Mouse (Mus musculus) liver, embryonic 11.5 days (tissue): Measurements from ENCODE around the gene Hsd11b2. TPM values are rescaled to one million over a fixed set of nuclear protein-coding genes. Genes with fewer than 3 reads are reported as not detected.

Source experiments
- ATAC-seq: fragments of 200-750 bp; cut with Nextera tagmentation; replicated peaks from 2 replicates; pipeline ENCODE4 v1.8.0; 2017; ENCODE audit warnings: moderate number of reproducible peaks, mild to moderate bottlenecking, moderate TSS enrichment, moderate library complexity; ENCODE audit not compliant: low FRiP score
- DNase-seq: peaks from one replicate; pipeline ENCODE4 v3.0.0-alpha.2; 2017; ENCODE audit warnings: low spot score
- H3K27ac ChIP-seq: fragments of 300-500 bp; sonication (generic); 2 replicates; pipeline ENCODE4 v1.5.1; 2014; ENCODE audit warnings: mild to moderate bottlenecking, low read depth, low read length, control low read depth
- H3K27me3 ChIP-seq: fragments of 300-500 bp; sonication (generic); replicated peaks from 2 replicates; pipeline ENCODE4 v1.6.1; 2014; ENCODE audit warnings: low read length, mixed read lengths; ENCODE audit not compliant: control insufficient read depth, insufficient read depth
- H3K36me3 ChIP-seq: fragments of 300-500 bp; sonication (generic); 2 replicates; pipeline ENCODE4 v1.6.1; 2014; ENCODE audit warnings: mild to moderate bottlenecking, low read length, moderate library complexity, mixed read lengths; ENCODE audit not compliant: control insufficient read depth, insufficient read depth
- H3K4me1 ChIP-seq: fragments of 300-500 bp; sonication (generic); replicated peaks from 2 replicates; pipeline ENCODE4 v1.6.1; 2014; ENCODE audit warnings: low read length, mixed read lengths; ENCODE audit not compliant: control insufficient read depth, insufficient read depth
- H3K4me2 ChIP-seq: fragments of 300-500 bp; sonication (generic); 2 replicates; pipeline ENCODE4 v1.6.1; 2014; ENCODE audit warnings: mild to moderate bottlenecking, control low read depth, moderate library complexity
- H3K4me3 ChIP-seq: fragments of 300-500 bp; sonication (generic); 2 replicates; pipeline ENCODE4 v1.5.1; 2014; ENCODE audit warnings: low read depth, low read length, control low read depth
- H3K9ac ChIP-seq: fragments of 300-500 bp; sonication (generic); 2 replicates; pipeline ENCODE4 v1.6.1; 2014; ENCODE audit warnings: low read depth, low read length, control low read depth
- H3K9me3 ChIP-seq: fragments of 300-500 bp; sonication (generic); 2 replicates; pipeline ENCODE4 v1.6.1; 2016; ENCODE audit warnings: low read length, inconsistent platforms, mixed read lengths; ENCODE audit not compliant: control insufficient read depth
- WGBS: fragments of 180-500 bp; shearing (Covaris S2); extraction: QIAGEN DNeasy Blood & Tissue Kit; methylation state at CpG from one replicate; pipeline ENCODE4 v1.1.7; 2014; 5-methylcytosine and 5-hydroxymethylcytosine counted together
- polyA plus RNA-seq: library from polyadenylated mRNA; unstranded; fragments of >200 nt; fragmentation: Nextera tagmentation; extraction: Ambion mirVana; gene quantifications from 2 replicates; pipeline ENCODE4 v1.2.1, GENCODE M21; 2014

The Hsd11b2 gene
- 13.8 and 16.4 TPM in 2 replicates for polyA plus RNA-seq

DNA sequence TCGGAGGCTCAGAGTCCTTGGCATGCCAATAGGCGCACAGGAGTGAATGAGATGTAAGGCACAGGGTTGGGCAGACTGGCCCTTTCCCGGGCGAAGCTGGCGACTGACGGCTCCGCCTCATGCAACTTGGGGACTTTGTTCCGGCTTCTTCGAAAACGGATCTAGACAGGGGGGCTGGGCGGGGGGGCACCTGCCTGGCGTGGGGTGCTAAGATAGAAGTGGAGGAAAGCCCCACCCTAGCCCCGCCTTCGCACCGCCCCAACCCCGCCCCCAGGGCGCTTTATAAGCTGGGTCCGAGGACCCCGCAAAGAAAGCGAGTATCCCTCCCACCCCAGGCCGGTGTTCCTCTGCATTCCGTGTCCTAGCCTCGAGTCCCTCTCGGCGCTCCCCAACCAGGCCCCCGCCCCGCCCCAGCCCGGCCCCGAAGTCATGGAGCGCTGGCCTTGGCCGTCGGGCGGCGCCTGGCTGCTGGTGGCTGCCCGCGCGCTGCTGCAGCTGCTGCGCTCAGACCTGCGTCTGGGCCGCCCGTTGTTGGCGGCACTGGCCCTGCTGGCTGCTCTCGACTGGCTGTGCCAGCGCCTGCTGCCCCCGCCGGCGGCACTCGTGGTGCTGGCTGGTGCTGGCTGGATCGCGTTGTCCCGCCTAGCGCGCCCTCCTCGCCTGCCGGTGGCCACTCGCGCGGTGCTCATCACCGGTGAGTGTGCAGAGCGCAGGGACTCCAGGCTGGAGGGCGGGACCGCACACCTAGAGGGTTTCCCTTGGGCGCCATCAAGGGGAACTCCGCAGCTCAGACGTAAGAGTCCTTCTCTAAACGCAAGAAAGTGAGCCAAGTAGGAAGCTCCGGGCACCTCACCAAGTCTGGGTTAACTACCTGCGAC lies at the start of gene Hsd11b2:
Hsd11b2 (plus strand) TSS at position 320 of the 878 bp plus-strand sequence.
- peak within 1 kb of the TSS; percentile 56 for H3K4me3 ChIP-seq
- peak within 1 kb of the TSS; percentile 60 for H3K9ac ChIP-seq
- peak; percentile 77 for DNase-seq
- 1% methylated on average over 67 of the region's 68 CpGs for WGBS
- peak within 1 kb of the TSS; percentile 87 for H3K4me2 ChIP-seq
- no peaks in the 10 kb centered on the region for H3K9me3 ChIP-seq
- H3K36me3 ChIP-seq, result peaks cover 4% of the 10 kb centered on the region; the same call in 1 of the 2 replicates
- H3K27ac ChIP-seq, result peak within 1 kb of the TSS; percentile 14; the same call in 1 of the 2 replicates
- H3K27me3 ChIP-seq, result peaks cover 37% of the 10 kb centered on the region
- peak; percentile 78 for ATAC-seq
- peaks cover 51% of the 10 kb centered on the region for H3K4me1 ChIP-seq

DNA sequence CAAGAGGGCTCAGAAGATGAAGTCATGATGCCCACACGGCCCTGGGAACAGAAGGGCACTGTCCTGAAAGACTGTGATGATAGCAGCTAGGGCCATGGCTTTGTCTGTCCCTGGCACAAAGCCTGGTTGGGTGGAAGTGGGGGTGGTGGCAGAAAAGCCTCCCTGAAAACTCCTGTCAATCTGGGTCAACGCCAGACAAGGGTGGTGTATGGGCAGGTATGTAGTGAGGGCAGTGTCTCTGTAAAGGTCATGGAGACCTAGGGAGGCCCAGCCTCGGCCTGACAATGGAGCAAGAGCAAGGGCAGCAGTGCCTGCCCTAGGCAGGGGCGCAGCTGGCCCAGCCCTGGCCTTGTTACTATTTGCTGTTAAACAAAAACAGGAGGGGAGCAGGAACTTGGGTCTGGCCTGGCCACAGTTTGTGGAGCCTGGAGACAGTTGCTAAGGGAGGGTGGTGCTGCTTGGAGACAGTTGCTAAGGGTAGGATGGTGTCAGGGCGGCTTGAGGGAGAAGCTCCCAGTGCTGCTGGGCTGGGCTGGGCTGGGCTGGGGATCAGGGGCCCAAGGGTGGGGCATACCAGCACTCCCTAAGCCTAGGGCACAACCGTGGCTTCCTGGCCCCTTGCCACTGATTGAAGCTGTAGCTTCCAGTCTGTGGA lies 49.4 kb upstream of the Hsd11b2 start:
- Histone ChIP-seq H3K9me3 (no peaks in the 10 kb centered on the region), H3K36me3 (no peaks in the 10 kb centered on the region), H3K27ac (no peak overlapping the region), H3K4me2 (no peak overlapping the region), H3K27me3 (peaks cover 49% of the 10 kb centered on the region), H3K4me1 (peaks cover 36% of the 10 kb centered on the region), H3K4me3 (no peak overlapping the region), H3K9ac (no peak overlapping the region)
- whole genome bisulfite sequencing, result 56% methylated on average over 6 of the region's 6 CpGs
- DNase-seq (no peak), ATAC-seq (no peak)

DNA sequence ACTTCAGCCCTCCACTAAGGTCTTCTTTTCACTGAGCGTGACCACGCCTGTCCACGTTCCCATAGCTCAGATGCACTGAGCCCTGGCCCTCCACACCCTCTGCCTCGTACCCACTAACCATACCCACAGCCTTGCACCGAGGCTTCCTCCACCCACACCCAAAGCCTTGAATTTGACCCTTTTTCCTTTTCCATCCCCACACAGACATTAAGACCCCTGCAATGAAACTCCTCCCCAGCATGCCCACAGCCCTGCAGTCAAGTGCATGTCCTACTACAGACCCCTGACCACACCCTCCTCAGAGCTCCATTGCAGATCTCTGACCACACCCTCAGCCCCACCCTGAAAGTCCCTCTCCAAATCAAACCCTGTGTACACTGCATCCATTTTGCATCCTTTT lies 48.7 kb upstream of the Hsd11b2 start:
- 80% methylated on average over 5 of the region's 5 CpGs for WGBS
- DNase-seq, result no peak
- H3K4me2 ChIP-seq, result peak overlapping the region; percentile 17; the same call in 1 of the 2 replicates
- no peak overlapping the region for H3K9ac ChIP-seq
- H3K27me3 ChIP-seq, result peaks cover 54% of the 10 kb centered on the region
- no peak overlapping the region for H3K27ac ChIP-seq
- peaks cover 41% of the 10 kb centered on the region for H3K4me1 ChIP-seq
- no peak for ATAC-seq
- no peaks in the 10 kb centered on the region for H3K36me3 ChIP-seq
- no peaks in the 10 kb centered on the region for H3K9me3 ChIP-seq
- H3K4me3 ChIP-seq, result no peak overlapping the region

DNA sequence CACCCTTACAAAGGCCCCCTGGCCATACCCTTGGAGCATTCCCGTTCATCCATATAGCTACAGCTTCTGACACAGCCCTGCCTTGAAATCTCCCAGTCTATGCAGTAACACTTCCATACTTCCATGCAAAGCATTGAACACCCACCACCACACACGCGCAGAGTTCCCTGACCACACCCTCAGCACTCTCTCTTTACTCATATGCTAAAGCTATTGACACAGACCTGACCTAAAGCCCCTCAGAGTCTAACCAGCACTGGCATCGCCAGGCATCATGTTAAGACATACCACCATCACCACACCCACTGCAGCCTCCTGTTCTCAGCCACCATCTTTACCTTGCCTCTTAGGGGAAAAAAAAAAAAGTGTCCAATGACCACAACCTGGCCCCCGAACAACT lies 48.3 kb upstream of the Hsd11b2 start:
- Histone ChIP-seq H3K4me3 (no peak overlapping the region), H3K4me1 (peaks cover 41% of the 10 kb centered on the region), H3K4me2 (no peak overlapping the region), H3K27me3 (peaks cover 58% of the 10 kb centered on the region), H3K9ac (no peak overlapping the region), H3K36me3 (no peaks in the 10 kb centered on the region), H3K9me3 (no peaks in the 10 kb centered on the region), H3K27ac (no peak overlapping the region)
- no peak for DNase-seq
- 62% methylated on average over 5 of the region's 5 CpGs for WGBS
- no peak for ATAC-seq

DNA sequence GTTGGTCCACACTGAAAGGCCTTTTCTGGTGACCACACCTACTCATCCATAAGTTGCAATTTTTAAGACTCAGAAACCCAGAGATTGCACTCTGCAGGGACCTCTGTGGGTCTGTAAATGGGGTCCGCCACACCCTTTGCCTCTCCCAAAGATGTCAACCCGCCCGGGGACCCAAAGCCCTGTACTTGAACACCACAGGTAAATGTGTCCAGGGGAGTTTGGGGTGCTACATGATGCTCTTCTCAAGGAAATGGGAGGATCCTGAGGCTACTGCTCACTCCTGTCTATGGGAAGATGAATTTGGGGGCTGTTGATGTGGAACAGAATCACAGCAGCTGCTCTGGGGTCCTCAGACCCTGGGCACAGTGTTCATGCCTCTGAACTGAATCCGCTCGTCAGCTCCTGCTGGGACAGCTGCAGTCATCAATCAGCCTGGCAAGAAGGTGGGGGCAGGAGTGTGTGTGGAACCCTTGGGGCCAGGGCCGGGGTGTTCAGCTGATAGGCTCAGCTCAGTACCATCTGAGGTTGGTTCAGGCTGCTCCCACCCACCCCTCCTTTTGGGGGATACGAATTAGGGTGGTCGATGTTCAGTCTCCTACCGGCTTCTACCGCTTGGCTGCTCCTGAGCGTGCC lies 47.8 kb upstream of the Hsd11b2 start:
- Histone ChIP-seq H3K4me2 (peak overlapping the region; percentile 56), H3K36me3 (no peaks in the 10 kb centered on the region), H3K4me3 (peak overlapping the region; percentile 32), H3K27me3 (peaks cover 56% of the 10 kb centered on the region), H3K4me1 (peaks cover 41% of the 10 kb centered on the region), H3K9me3 (no peaks in the 10 kb centered on the region), H3K9ac (0 out of 2 replicates have a peak overlapping the region, but pooled peaks have one; percentile 26), H3K27ac (no peak overlapping the region)
- DNase-seq (no peak), ATAC-seq (no peak)
- WGBS, result 21% methylated on average over 11 of the region's 11 CpGs

DNA sequence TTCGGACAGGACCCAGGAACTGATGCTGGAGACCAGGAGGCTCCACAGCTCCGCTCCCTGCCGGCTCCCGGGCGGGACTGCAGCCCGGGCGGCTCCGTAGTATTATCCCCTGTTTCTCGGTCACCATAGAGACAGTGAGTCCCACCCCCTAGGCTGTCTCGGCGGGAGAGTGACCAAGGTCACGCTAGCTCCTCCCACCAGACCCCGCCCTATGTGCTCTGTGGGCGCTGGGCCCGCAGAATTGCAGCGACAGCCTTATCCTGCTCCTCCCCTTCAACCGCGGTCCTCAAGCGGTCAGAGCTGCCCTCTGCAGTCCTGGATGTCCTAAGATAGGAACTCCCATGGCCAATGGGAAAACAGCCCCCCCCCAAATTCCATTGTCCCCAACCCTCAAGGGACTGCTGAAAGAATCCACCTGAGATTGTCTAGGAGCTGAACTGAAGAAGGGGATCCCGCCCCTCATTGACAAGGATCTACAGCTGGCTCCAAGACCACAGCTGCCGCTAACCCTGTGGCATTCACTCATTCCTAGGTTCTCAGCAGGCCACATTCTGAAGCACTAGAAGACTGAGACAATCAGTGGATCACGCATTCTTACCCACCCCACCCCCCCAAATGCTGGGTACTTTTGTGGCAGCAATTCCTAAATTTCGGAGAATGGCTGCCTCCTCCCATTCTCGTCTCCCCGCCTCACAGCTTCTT lies 47.1 kb upstream of the Hsd11b2 start, which contains the start of gene Tppp3:
Tppp3 (minus strand) TSS at position 213 of the 702 bp plus-strand sequence.
- Histone ChIP-seq H3K4me3 (peak within 1 kb of the TSS; percentile 32), H3K27ac (no peak within 1 kb of the TSS), H3K4me1 (peaks cover 41% of the 10 kb centered on the region), H3K4me2 (peak within 1 kb of the TSS; percentile 56), H3K36me3 (no peaks in the 10 kb centered on the region), H3K9ac (0 out of 2 replicates have a peak within 1 kb of the TSS, but pooled peaks have one; percentile 26), H3K27me3 (peaks cover 56% of the 10 kb centered on the region), H3K9me3 (no peaks in the 10 kb centered on the region)
- DNase-seq, result peak; percentile 87
- WGBS, result 5% methylated on average over 25 of the region's 25 CpGs
- peak; percentile 83 for ATAC-seq

DNA sequence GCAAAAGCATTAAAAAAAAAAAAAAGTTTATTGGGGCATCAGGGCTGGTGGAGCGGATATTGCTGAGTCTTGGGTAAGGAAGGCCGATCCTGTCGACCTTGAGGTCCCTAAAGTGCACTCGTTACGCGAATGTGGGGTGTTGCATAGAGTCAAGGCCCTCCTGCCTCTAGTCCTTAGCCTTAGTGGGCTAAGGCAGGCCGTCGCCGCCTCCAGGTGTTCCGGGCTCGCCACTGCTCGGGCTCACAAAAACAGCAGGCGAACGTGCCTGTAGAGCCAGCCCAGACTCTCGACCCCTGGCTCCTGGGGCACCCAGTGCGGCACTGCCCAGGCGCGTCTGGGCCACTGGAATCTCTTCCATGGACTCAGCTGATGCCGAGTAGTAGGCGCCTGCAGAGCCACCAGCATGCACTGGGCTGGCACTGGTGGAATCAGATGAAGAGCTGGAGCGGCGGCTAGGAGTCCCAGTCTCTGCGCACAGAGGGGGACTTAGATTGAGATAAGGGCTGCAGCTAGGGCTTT lies 46.1 kb upstream of the Hsd11b2 start:
- Histone ChIP-seq H3K4me2 (peak overlapping the region; percentile 11; the same call in 1 of the 2 replicates), H3K9me3 (no peaks in the 10 kb centered on the region), H3K27me3 (peaks cover 56% of the 10 kb centered on the region), H3K27ac (no peak overlapping the region), H3K4me1 (peaks cover 41% of the 10 kb centered on the region), H3K9ac (no peak overlapping the region), H3K4me3 (no peak overlapping the region), H3K36me3 (no peaks in the 10 kb centered on the region)
- DNase-seq (no peak), ATAC-seq (no peak)
- WGBS, result 16% methylated on average over 23 of the region's 23 CpGs

DNA sequence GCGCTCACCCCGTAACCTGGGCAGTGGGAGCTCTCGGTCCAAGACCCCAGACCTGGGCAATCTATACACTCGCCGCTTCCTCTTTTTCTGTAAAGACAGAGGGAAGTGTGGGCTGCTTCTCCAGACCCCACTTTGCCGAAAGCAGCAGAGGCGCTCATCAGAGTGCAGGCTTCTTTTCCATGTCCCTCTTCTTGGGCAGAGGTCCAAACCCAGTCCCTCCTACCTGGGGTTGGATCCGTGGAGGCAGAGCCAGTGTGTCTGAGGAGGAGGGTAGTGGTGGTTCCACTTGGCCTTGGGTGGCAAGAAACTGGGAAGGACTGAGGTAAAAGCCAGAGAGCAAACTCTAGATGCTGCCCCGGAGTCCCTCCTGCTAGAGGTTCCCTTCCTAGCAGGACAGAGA lies 45.6 kb upstream of the Hsd11b2 start:
- Histone ChIP-seq H3K9ac (no peak overlapping the region), H3K4me1 (peaks cover 41% of the 10 kb centered on the region), H3K36me3 (no peaks in the 10 kb centered on the region), H3K4me2 (no peak overlapping the region), H3K4me3 (no peak overlapping the region), H3K27me3 (peaks cover 56% of the 10 kb centered on the region), H3K9me3 (no peaks in the 10 kb centered on the region), H3K27ac (no peak overlapping the region)
- ATAC-seq (no peak), DNase-seq (no peak)
- 30% methylated on average over 9 of the region's 9 CpGs for WGBS
